Mouse (Mus musculus) hindbrain, embryonic 15.5 days (tissue): ENCODE measurements around the gene Adk. TPM values are rescaled to one million over a fixed set of nuclear protein-coding genes. Genes with fewer than 3 reads are reported as not detected.
"Not testable (repeated sequence)": the region's sequence is repeated elsewhere in the genome, so short reads cannot be mapped to it uniquely, and the experiment has no call there.

Experiments
- ATAC-seq: fragments of 200-750 bp; cut with Nextera tagmentation; 2 replicates; pipeline ENCODE4 v1.8.0; 2017; ENCODE audit warnings: low read depth, moderate number of reproducible peaks, moderate TSS enrichment; ENCODE audit not compliant: low FRiP score
- H3K27ac ChIP-seq: fragments of 300-500 bp; sonication (generic); replicated peaks from 2 replicates; pipeline ENCODE4 v1.5.1; 2015; ENCODE audit warnings: mild to moderate bottlenecking, inconsistent platforms
- H3K27me3 ChIP-seq: fragments of 300-500 bp; sonication (generic); 2 replicates; pipeline ENCODE4 v1.6.1; 2015; ENCODE audit warnings: control low read depth, inconsistent platforms
- H3K36me3 ChIP-seq: fragments of 300-500 bp; sonication (generic); 2 replicates; pipeline ENCODE4 v1.6.1; 2015; ENCODE audit warnings: control low read depth, inconsistent platforms
- H3K4me1 ChIP-seq: fragments of 300-500 bp; sonication (generic); replicated peaks from 2 replicates; pipeline ENCODE4 v1.6.1; 2015; ENCODE audit warnings: control low read depth, inconsistent platforms
- H3K4me2 ChIP-seq: fragments of 300-500 bp; sonication (generic); 2 replicates; pipeline ENCODE4 v1.6.1; 2015; ENCODE audit warnings: moderate library complexity, mild to moderate bottlenecking, inconsistent platforms
- H3K4me3 ChIP-seq: fragments of 300-500 bp; sonication (generic); 2 replicates; pipeline ENCODE4 v1.5.1; 2015; ENCODE audit warnings: mild to moderate bottlenecking, inconsistent platforms
- H3K9ac ChIP-seq: fragments of 300-500 bp; sonication (generic); 2 replicates; pipeline ENCODE4 v1.6.1; 2015; ENCODE audit warnings: inconsistent platforms
- H3K9me3 ChIP-seq: fragments of 300-500 bp; sonication (generic); 2 replicates; pipeline ENCODE4 v1.6.1; 2016; ENCODE audit warnings: control low read depth, inconsistent platforms
- WGBS: fragments of 180-500 bp; shearing (Covaris S2); methylation state at CpG from one replicate; pipeline ENCODE4 v1.1.7; 2015; 5-methylcytosine and 5-hydroxymethylcytosine counted together
- polyA plus RNA-seq: library from polyadenylated mRNA; unstranded; fragments of >200 nt; fragmentation: Nextera tagmentation; extraction: Ambion mirVana; gene quantifications from 2 replicates; pipeline ENCODE4 v1.2.1, GENCODE M21; 2015

Gene Adk
- polyA plus RNA-seq, 1 experiment from 2014 or later: 40.4 TPM

GRCm38 (mm10) chr14:21462398-21462797 is 410.0 kb downstream of the Adk start:
- H3K4me2 ChIP-seq: no peak overlapping the region
- no peak overlapping the region for H3K4me3 ChIP-seq
- H3K4me1 ChIP-seq: no peaks in the 10 kb centered on the region
- H3K36me3 ChIP-seq: no peaks in the 10 kb centered on the region
- WGBS: 90% methylated on average over 3 of the region's 3 CpGs
- no peak overlapping the region for H3K9ac ChIP-seq
- H3K27ac ChIP-seq: no peak overlapping the region
- no peak for ATAC-seq
- H3K9me3 ChIP-seq: no peaks in the 10 kb centered on the region
- no peaks in the 10 kb centered on the region for H3K27me3 ChIP-seq

DNA sequence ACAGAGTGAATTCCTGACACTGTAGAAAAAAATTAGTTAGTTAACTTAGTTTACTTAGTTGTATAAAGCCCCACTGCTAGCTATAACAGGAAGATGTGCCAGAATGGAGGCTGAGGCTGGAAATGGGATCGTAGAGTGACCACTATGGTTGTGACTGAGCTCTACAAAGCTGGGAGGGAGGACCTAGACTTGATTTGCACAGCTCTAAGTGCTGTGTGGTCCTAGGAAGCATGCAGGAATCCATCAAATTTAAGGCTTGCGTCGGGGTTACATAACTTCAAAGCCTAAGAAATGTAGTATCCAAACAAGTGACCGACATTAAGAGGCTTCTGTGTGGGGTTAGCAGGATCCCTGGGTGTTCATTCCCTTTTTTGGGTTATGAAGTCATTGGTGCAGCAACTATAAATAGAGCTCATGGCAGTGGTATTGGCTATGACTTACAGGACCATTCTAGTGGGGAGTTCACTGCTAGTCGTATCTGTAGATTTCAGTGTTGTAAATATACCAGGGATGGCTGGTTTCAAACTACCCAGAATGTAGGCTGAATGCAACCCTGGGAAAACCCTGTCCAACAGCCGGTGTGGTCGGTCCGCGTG is 410.8 kb downstream of the Adk start:
- H3K36me3 ChIP-seq: no peaks in the 10 kb centered on the region
- no peak overlapping the region for H3K27ac ChIP-seq
- H3K4me1 ChIP-seq: no peaks in the 10 kb centered on the region
- no peak overlapping the region for H3K4me2 ChIP-seq
- H3K9me3 ChIP-seq: no peaks in the 10 kb centered on the region
- WGBS: 92% methylated on average over 9 of the region's 9 CpGs
- no peak for ATAC-seq
- no peak overlapping the region for H3K4me3 ChIP-seq
- no peaks in the 10 kb centered on the region for H3K27me3 ChIP-seq
- no peak overlapping the region for H3K9ac ChIP-seq

- no peak overlapping the region for H3K4me3 ChIP-seq
- no peaks in the 10 kb centered on the region for H3K27me3 ChIP-seq
- no peak overlapping the region for H3K9ac ChIP-seq
- H3K4me2 ChIP-seq: no peak overlapping the region
- no peaks in the 10 kb centered on the region for H3K4me1 ChIP-seq
- H3K27ac ChIP-seq: no peak overlapping the region
- ATAC-seq: no peak
- WGBS: 82% methylated on average over 5 of the region's 5 CpGs
- H3K36me3 ChIP-seq: no peaks in the 10 kb centered on the region
- H3K9me3 ChIP-seq: no peaks in the 10 kb centered on the region
These were observed 418.0 kb downstream of the Adk start for GRCm38 (mm10) chr14:21470386-21470785.

- WGBS: 97% methylated on average over 2 of the region's 2 CpGs
These were observed 419.6 kb downstream of the Adk start for GRCm38 (mm10) chr14:21471975-21472374.

DNA sequence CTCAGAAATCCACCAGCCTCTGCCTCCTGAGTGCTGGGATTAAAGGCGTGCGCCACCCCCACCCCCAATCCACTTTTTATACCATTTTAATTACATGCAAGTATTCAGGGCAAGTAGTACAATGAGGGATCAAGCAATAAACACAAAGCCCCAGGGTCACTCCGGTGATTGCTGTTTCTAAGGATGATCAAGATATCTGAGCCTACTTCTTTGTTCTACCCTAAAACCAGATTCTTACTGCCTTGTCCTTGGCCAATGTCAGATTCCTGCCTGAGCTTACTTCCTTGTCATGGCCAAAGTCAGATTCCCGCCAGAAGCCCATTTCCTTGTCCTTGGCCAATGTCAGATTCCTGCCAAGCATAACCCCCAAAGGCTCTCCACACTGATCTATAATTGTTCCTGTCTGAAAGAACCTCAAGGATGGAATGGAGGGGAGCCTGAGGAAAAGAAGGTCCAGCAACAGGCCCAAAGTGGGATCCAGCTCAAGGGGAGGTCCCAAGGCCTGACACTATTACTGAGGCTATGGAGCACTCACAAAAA is 422.3 kb downstream of the Adk start:
- H3K27ac ChIP-seq, H3K4me1 ChIP-seq, H3K4me3 ChIP-seq, H3K9me3 ChIP-seq, ATAC-seq, H3K9ac ChIP-seq, H3K27me3 ChIP-seq, H3K36me3 ChIP-seq, H3K4me2 ChIP-seq: not testable (repeated sequence)
- whole genome bisulfite sequencing: 83% methylated on average over 4 of the region's 4 CpGs

More at GRCm38 (mm10) chr14:21471975-21472374, 419.6 kb downstream of the Adk start:
- no peaks in the 10 kb centered on the region for H3K9me3 ChIP-seq
- H3K4me1 ChIP-seq: no peaks in the 10 kb centered on the region
- ATAC-seq: no peak
- no peak overlapping the region for H3K4me3 ChIP-seq
- no peaks in the 10 kb centered on the region for H3K36me3 ChIP-seq
- H3K9ac ChIP-seq: no peak overlapping the region
- no peaks in the 10 kb centered on the region for H3K27me3 ChIP-seq
- H3K4me2 ChIP-seq: no peak overlapping the region
- no peak overlapping the region for H3K27ac ChIP-seq

- H3K9ac ChIP-seq: no peak overlapping the region
- no peaks in the 10 kb centered on the region for H3K27me3 ChIP-seq
- H3K36me3 ChIP-seq: no peaks in the 10 kb centered on the region
- H3K27ac ChIP-seq: no peak overlapping the region
- WGBS: 84% methylated on average over 2 of the region's 2 CpGs
- no peak for ATAC-seq
- no peak overlapping the region for H3K4me2 ChIP-seq
- no peak overlapping the region for H3K4me3 ChIP-seq
- H3K4me1 ChIP-seq: no peaks in the 10 kb centered on the region
- no peaks in the 10 kb centered on the region for H3K9me3 ChIP-seq
These were observed 424.8 kb downstream of the Adk start for GRCm38 (mm10) chr14:21477181-21477580.

GRCm38 (mm10) chr14:21479566-21479965 is 427.2 kb downstream of the Adk start:
- Histone ChIP-seq H3K27ac (no peak overlapping the region), H3K36me3 (no peaks in the 10 kb centered on the region), H3K27me3 (no peaks in the 10 kb centered on the region), H3K9me3 (no peaks in the 10 kb centered on the region), H3K9ac (no peak overlapping the region), H3K4me3 (no peak overlapping the region), H3K4me2 (no peak overlapping the region), H3K4me1 (no peaks in the 10 kb centered on the region)
- 93% methylated on average over 8 of the region's 8 CpGs for WGBS
- no peak for ATAC-seq

GRCm38 (mm10) chr14:21480191-21480590 is 427.8 kb downstream of the Adk start:
- no peak for ATAC-seq
- H3K36me3 ChIP-seq: no peaks in the 10 kb centered on the region
- H3K27me3 ChIP-seq: no peaks in the 10 kb centered on the region
- H3K4me3 ChIP-seq: no peak overlapping the region
- H3K4me2 ChIP-seq: no peak overlapping the region
- H3K9ac ChIP-seq: no peak overlapping the region
- H3K4me1 ChIP-seq: no peaks in the 10 kb centered on the region
- 94% methylated on average over 5 of the region's 5 CpGs for WGBS
- no peak overlapping the region for H3K27ac ChIP-seq
- H3K9me3 ChIP-seq: no peaks in the 10 kb centered on the region

GRCm38 (mm10) chr14:21481231-21481630 is 428.9 kb downstream of the Adk start, which contains the start of gene Kat6b:
Gene Kat6b, plus strand, starts transcription at chr14:21481434.
- no peak for ATAC-seq
- H3K9me3 ChIP-seq: no peaks in the 10 kb centered on the region
- no peaks in the 10 kb centered on the region for H3K36me3 ChIP-seq
- H3K27me3 ChIP-seq: no peaks in the 10 kb centered on the region
- no peak within 1 kb of the TSS for H3K4me2 ChIP-seq
- WGBS: 93% methylated on average over 7 of the region's 7 CpGs
- no peak within 1 kb of the TSS for H3K27ac ChIP-seq
- H3K4me3 ChIP-seq: no peak within 1 kb of the TSS
- no peak within 1 kb of the TSS for H3K9ac ChIP-seq
- no peaks in the 10 kb centered on the region for H3K4me1 ChIP-seq

GRCm38 (mm10) chr14:21484199-21484598 is 431.8 kb downstream of the Adk start:
- Histone ChIP-seq H3K36me3 (no peaks in the 10 kb centered on the region), H3K27me3 (no peaks in the 10 kb centered on the region), H3K4me1 (no peaks in the 10 kb centered on the region), H3K27ac (no peak overlapping the region), H3K9me3 (no peaks in the 10 kb centered on the region), H3K4me2 (no peak overlapping the region), H3K9ac (no peak overlapping the region), H3K4me3 (no peak overlapping the region)
- 79% methylated on average over 2 of the region's 2 CpGs for WGBS
- ATAC-seq: no peak

DNA sequence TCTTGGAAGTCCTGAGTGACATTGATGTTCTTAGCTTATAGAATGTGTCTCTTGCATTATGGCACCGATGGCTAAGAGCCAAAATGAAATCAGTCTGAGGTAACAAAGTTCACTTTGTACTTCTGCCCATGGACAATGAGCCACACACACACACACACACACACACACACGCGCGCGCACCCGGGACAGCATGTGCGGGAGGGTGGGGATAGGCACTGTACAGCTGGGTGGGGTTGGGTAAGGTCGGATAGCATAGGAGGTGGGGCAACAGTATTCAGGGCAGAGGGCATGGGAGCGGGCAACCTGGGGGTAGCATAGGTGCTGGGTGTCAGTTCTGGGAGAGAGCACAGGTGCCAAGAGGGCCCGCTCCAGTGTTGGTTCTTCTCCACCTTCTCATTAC is 432.3 kb downstream of the Adk start:
- Histone ChIP-seq H3K4me1 (no peaks in the 10 kb centered on the region), H3K27me3 (no peaks in the 10 kb centered on the region), H3K4me3 (no peak overlapping the region), H3K9me3 (no peaks in the 10 kb centered on the region), H3K9ac (no peak overlapping the region), H3K36me3 (no peaks in the 10 kb centered on the region), H3K27ac (no peak overlapping the region), H3K4me2 (no peak overlapping the region)
- no peak for ATAC-seq
- 95% methylated on average over 10 of the region's 10 CpGs for WGBS

DNA sequence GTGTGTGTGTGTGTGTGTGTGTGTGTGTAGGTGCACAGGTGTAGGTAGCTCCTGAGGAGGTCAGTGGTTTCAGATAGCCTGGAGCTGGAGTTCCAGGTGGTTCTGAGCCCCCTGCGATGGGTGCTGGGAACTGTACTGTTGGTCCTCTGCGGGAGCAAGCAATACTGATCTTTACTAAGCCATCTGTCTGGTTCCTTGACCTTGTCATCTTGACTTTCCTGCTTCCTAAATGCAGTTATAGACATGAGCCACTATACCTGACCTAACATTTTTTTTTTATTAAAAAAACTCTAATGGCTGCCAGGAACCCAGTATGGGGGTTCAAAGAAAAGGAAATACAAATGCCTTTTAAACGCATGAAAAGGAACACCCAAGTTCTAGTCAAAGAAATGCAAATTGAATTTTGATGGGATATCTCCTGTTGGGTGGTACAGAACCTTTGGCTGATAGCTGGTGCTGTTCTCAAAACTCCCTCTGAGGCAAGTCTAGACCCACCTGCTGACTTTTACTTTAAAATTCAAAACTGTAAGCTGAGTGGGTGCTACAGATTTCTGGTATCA is 433.7 kb downstream of the Adk start:
- Histone ChIP-seq H3K27ac (no peak overlapping the region), H3K9ac (no peak overlapping the region), H3K9me3 (no peaks in the 10 kb centered on the region), H3K27me3 (no peaks in the 10 kb centered on the region), H3K4me2 (no peak overlapping the region), H3K4me3 (no peak overlapping the region), H3K4me1 (no peaks in the 10 kb centered on the region), H3K36me3 (no peaks in the 10 kb centered on the region)
- 92% methylated on average over 3 of the region's 3 CpGs for WGBS
- ATAC-seq: no peak

DNA sequence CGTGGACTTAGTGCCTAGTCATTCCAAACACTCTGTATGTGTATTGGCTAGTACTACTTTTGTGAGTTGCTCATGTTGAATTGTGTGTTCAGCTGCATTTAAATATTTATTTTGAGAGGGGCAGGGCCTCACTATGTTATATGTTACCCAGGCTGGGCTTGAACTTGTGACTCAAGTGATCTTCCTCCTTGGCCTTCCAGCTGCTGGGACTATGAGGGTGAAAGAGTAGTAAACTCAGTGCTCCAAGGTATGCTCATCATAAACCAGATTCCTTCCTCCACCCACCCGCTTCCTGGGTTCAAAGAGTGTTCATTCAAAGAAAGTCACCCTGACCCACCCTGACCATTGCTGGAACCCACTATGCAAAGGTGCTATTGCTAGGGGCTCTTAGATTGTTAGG is 434.8 kb downstream of the Adk start:
- 97% methylated on average over 2 of the region's 2 CpGs for WGBS
- not testable (repeated sequence) for H3K4me2 ChIP-seq, H3K27me3 ChIP-seq, ATAC-seq, H3K4me3 ChIP-seq, H3K9ac ChIP-seq, H3K4me1 ChIP-seq, H3K9me3 ChIP-seq, H3K27ac ChIP-seq, H3K36me3 ChIP-seq
